Mouse (Mus musculus) CH12.LX (cell line): ENCODE data around the gene Adora3. TPM values are rescaled to one million over a fixed set of nuclear protein-coding genes. Genes with fewer than 3 reads are reported as not detected.

Experiments used
- DNase-seq: peaks from one replicate; pipeline ENCODE4 v3.0.0-alpha.2; 2013; ENCODE audit errors: extremely low read depth
- H3K27ac ChIP-seq: 2 replicates; pipeline ENCODE4 v1.5.1; 2012; ENCODE audit warnings: low read depth, mild to moderate bottlenecking, control low read depth, moderate library complexity; ENCODE audit not compliant: insufficient read depth
- H3K27me3 ChIP-seq: replicated peaks from 2 replicates; pipeline ENCODE3; 2012; ENCODE audit warnings: inconsistent platforms
- H3K36me3 ChIP-seq, 2 experiments: replicated peaks in 1 of 2; 2 replicates each; pipeline versions ENCODE3 to v1.6.1; 2012; ENCODE audit warnings: inconsistent platforms in 1 of 2, low read length in 1 of 2, mild to moderate bottlenecking in 1 of 2, mixed read lengths in 1 of 2, moderate library complexity in 1 of 2; ENCODE audit not compliant: control insufficient read depth in 1 of 2, insufficient read depth in 1 of 2
- H3K4me1 ChIP-seq, 2 experiments: 2 replicates each; pipeline ENCODE4 v1.6.1; 2012; ENCODE audit warnings: inconsistent platforms in 1 of 2, moderate library complexity in 1 of 2; ENCODE audit not compliant: insufficient read depth in 2 of 2, control insufficient read depth in 1 of 2
- H3K4me2 ChIP-seq: 2 replicates; pipeline ENCODE4 v1.6.1; 2012; ENCODE audit warnings: low read depth, mild to moderate bottlenecking, control low read depth; ENCODE audit not compliant: poor library complexity, insufficient read depth, severe bottlenecking
- H3K4me3 ChIP-seq, 3 experiments: fragments of 150-350 bp in 1 of 3; sonication (generic) in 1 of 3; replicated peaks in 1 of 3; 2 replicates each; pipeline versions ENCODE3 to v1.5.1; 2011 to 2012; ENCODE audit warnings: low read depth in 2 of 3, low read length in 2 of 3, mild to moderate bottlenecking in 2 of 3, moderate library complexity in 2 of 3, control low read depth in 1 of 3, improper control_type of control experiment in 1 of 3, inconsistent platforms in 1 of 3, mixed read lengths in 1 of 3; ENCODE audit not compliant: poor library complexity in 1 of 3
- H3K79me2 ChIP-seq: replicated peaks from 2 replicates; pipeline ENCODE4 v1.6.1; 2012; ENCODE audit warnings: mild to moderate bottlenecking, moderate library complexity; ENCODE audit not compliant: control insufficient read depth, poor library complexity, insufficient read depth, severe bottlenecking; ENCODE audit errors: extremely low read depth
- H3K9ac ChIP-seq: 2 replicates; pipeline ENCODE4 v1.6.1; 2012; ENCODE audit warnings: low read depth, mild to moderate bottlenecking, control low read depth, moderate library complexity; ENCODE audit not compliant: insufficient read depth
- H3K9me3 ChIP-seq: replicated peaks from 2 replicates; pipeline ENCODE3; 2012; ENCODE audit warnings: low read length, inconsistent platforms, mixed read lengths
- CHD1 ChIP-seq: IDR thresholded peaks from 2 replicates; pipeline ENCODE4 v1.6.1; 2012; ENCODE audit warnings: low read depth, low read length, improper control_type of control experiment, inconsistent platforms
- CHD2 ChIP-seq: IDR thresholded peaks from 2 replicates; pipeline ENCODE4 v1.6.1; 2011; ENCODE audit warnings: low read length, improper control_type of control experiment
- ELF1 ChIP-seq: IDR thresholded peaks from 2 replicates; pipeline ENCODE4 v1.6.1; 2014; ENCODE audit warnings: low read depth, mild to moderate bottlenecking, inconsistent platforms, low read length, improper control_type of control experiment
- EP300 ChIP-seq: IDR thresholded peaks from 2 replicates; pipeline ENCODE4 v1.6.1; 2011; ENCODE audit warnings: low read length, improper control_type of control experiment
- ETS1 ChIP-seq: conservative IDR thresholded peaks from 2 replicates; pipeline ENCODE4 v1.6.1; 2012; ENCODE audit warnings: low read depth, mild to moderate bottlenecking, inconsistent platforms, low read length, improper control_type of control experiment, moderate library complexity
- HCFC1 ChIP-seq: IDR thresholded peaks from 2 replicates; pipeline ENCODE4 v1.6.1; 2012; ENCODE audit warnings: low read depth, mild to moderate bottlenecking, inconsistent platforms, low read length, improper control_type of control experiment
- JUND ChIP-seq: conservative IDR thresholded peaks from 2 replicates; pipeline ENCODE4 v1.6.1; 2011; ENCODE audit warnings: low read depth, low read length, improper control_type of control experiment
- KAT2A ChIP-seq: IDR thresholded peaks from 2 replicates; pipeline ENCODE4 v1.6.1; 2012; ENCODE audit warnings: low read length, improper control_type of control experiment, inconsistent platforms; ENCODE audit not compliant: insufficient replicate concordance
- MXI1 ChIP-seq: IDR thresholded peaks from 2 replicates; pipeline ENCODE4 v1.6.1; 2011; ENCODE audit warnings: mild to moderate bottlenecking, low read depth, low read length, improper control_type of control experiment
- NRF1 ChIP-seq: IDR thresholded peaks from 2 replicates; pipeline ENCODE4 v1.6.1; 2014; ENCODE audit warnings: low read depth, mild to moderate bottlenecking, inconsistent platforms, low read length, improper control_type of control experiment, moderate library complexity
- RAD21 ChIP-seq: IDR thresholded peaks from 2 replicates; pipeline ENCODE4 v1.6.1; 2011; ENCODE audit warnings: low read depth, mild to moderate bottlenecking, low read length, improper control_type of control experiment, moderate library complexity
- SMC3 ChIP-seq: IDR thresholded peaks from 2 replicates; pipeline ENCODE4 v1.6.1; 2011; ENCODE audit warnings: low read depth, low read length, improper control_type of control experiment
- UBTF ChIP-seq: IDR thresholded peaks from 2 replicates; pipeline ENCODE4 v1.6.1; 2012; ENCODE audit warnings: low read depth, mild to moderate bottlenecking, inconsistent platforms, low read length, improper control_type of control experiment, moderate library complexity
- USF1 ChIP-seq: IDR thresholded peaks from 2 replicates; pipeline ENCODE4 v1.6.1; 2014; ENCODE audit warnings: low read depth, mild to moderate bottlenecking, inconsistent platforms, low read length, improper control_type of control experiment
- ZMIZ1 ChIP-seq: IDR thresholded peaks from 2 replicates; pipeline ENCODE4 v1.6.1; 2012; ENCODE audit warnings: low read depth, mild to moderate bottlenecking, inconsistent platforms, low read length, improper control_type of control experiment
- ZNF384 ChIP-seq: IDR thresholded peaks from 2 replicates; pipeline ENCODE4 v1.6.1; 2012; ENCODE audit warnings: low read depth, low read length, improper control_type of control experiment, inconsistent platforms
- dilution Hi-C: fragments of 300-500 bp; cut with MboI; formaldehyde crosslinking; loops from 2 replicates; pipeline ENCODE4 v1.14.3; 2020; ENCODE audit warnings: low sequenced_read_pairs; ENCODE audit not compliant: extremely low pct_unique_long_range_greater_than_20kb, extremely low pct_ligation_motif_present
- in situ Hi-C: fragments of 300-500 bp; cut with MboI; formaldehyde crosslinking; loops from 3 replicates; pipeline ENCODE4 v1.14.3; 2019; ENCODE audit warnings: low sequenced_read_pairs, low pct_ligation_motif_present, low pct_unique_long_range_greater_than_20kb, mixed read lengths
- polyA plus RNA-seq: library from polyadenylated mRNA; unstranded; fragments of >175 nt; gene quantifications from 2 replicates; pipeline ENCODE4 v1.2.1, GENCODE M21; 2012; ENCODE audit warnings: low read depth; ENCODE audit not compliant: insufficient read length
- total RNA-seq, 2 experiments: library from RNA; depleted of rRNA; stranded (reverse); fragments of 300-350 nt in 1 of 2; fragments of >200 nt in 1 of 2; gene quantifications; 2 replicates each; pipeline ENCODE4 v1.2.3; 2012 to 2014

The Adora3 gene
- total and polyA plus RNA-seq, 3 experiments: 0.54 to 1.4 (median 1.1) TPM

- H3K4me1 ChIP-seq: peaks cover 3 to 7% of the 10 kb centered on the region in 2 experiments; a peak in 3 of 4 replicates
- TF ChIP-seq ZMIZ1 (no peak), ZNF384 (no peak), NRF1 (no peak), MXI1 (no peak)
- no peak overlapping the region for H3K9ac ChIP-seq
- in situ Hi-C loops (no loop called here), dilution Hi-C loops (no loop called here)
- DNase-seq: no peak
- no peaks in the 10 kb centered on the region for H3K36me3 ChIP-seq
- no peaks in the 10 kb centered on the region for H3K79me2 ChIP-seq
- no peak overlapping the region for H3K27ac ChIP-seq
- H3K4me3 ChIP-seq: no peak overlapping the region
- H3K9me3 ChIP-seq: no peaks in the 10 kb centered on the region
- no peak overlapping the region for H3K4me2 ChIP-seq
- H3K27me3 ChIP-seq: no peaks in the 10 kb centered on the region
Observed at GRCm38 (mm10) chr3:105880419-105880818, 9.8 kb downstream of the Adora3 start.

- no peaks in the 10 kb centered on the region for H3K36me3 ChIP-seq
- no peak overlapping the region for H3K4me2 ChIP-seq
- H3K9ac ChIP-seq: no peak overlapping the region
- no peaks in the 10 kb centered on the region for H3K79me2 ChIP-seq
- no peaks in the 10 kb centered on the region for H3K9me3 ChIP-seq
- no peak overlapping the region for H3K27ac ChIP-seq
- no peak for TF ChIP-seq CHD1
- no peak for TF ChIP-seq ZNF384
- TF ChIP-seq ELF1: no peak
- TF ChIP-seq HCFC1: no peak
- no peak for TF ChIP-seq RAD21
- no peak for TF ChIP-seq EP300
- TF ChIP-seq USF1: no peak
- no peak for TF ChIP-seq CHD2
- TF ChIP-seq ETS1: no peak
- no peak for TF ChIP-seq JUND
- TF ChIP-seq UBTF: no peak
- no peak for TF ChIP-seq SMC3
- TF ChIP-seq KAT2A: no peak
- TF ChIP-seq, all 38 proteins: peak for 0
- in situ Hi-C loops: no loop called here
- peaks cover 3 to 7% of the 10 kb centered on the region in 2 experiments; a peak in 3 of 4 replicates for H3K4me1 ChIP-seq
- no peak overlapping the region for H3K4me3 ChIP-seq
- dilution Hi-C loops: no loop called here
- no peaks in the 10 kb centered on the region for H3K27me3 ChIP-seq
- DNase-seq: no peak
Observed at GRCm38 (mm10) chr3:105882105-105882504, 11.4 kb downstream of the Adora3 start.
